ENCODE assay signal across 8 mouse cellular contexts in the genomic region with DNA sequence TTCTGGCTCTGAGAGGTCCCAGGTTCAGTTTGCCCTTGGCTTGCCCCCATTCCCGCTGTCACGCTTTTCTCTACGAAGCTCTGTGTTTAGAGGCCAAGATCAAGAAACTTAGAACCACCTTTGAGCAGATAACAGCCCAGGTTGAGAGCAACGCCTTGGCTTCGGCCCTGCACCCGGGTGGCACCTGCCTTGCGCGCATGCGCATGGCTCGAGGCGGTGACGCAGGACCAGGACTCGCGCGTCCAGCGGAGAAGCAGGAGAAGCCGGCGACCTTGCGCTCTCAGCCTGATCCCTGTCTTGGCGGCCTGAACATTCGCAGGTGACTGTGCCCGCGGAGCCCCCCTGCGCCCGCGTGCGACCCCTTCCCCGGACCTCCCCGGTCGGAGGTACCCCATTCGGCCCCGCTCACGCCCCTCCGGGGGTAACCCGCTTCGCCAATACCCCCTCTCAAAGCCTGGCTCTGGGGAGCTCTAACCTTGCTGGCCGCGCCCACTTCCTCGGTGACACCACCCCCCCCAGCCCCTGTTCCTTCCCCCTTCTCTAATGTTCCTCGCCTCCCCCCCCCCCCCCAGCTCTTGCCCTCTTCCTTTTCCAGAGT. TPM values are rescaled to one million over a fixed set of nuclear protein-coding genes. Genes with fewer than 3 reads are reported as not detected.
DNase-seq lines count a peak whose midpoint lies in the region; ATAC-seq and TF ChIP-seq lines count a peak whose summit lies in the region.

A gene (plus strand): TSS at position 232 of the 598 bp plus-strand sequence.

- peaks cover 12% of the 10 kb centered on the region for H3K79me2 ChIP-seq in MEL (ENCODE audit: control insufficient read depth, insufficient read depth, low read length, poor library complexity)

- H3K27ac ChIP-seq in MEL (ENCODE audit: control insufficient read depth, low read depth, low read length): no peak within 1 kb of the TSS
- H3K27ac ChIP-seq in cerebellum, adult 2 months (ENCODE audit: insufficient read depth, low read length): peak within 1 kb of the TSS; percentile 41; the same call in 1 of the 2 replicates
- H3K27ac ChIP-seq in layer of hippocampus, adult 2 months: peak within 1 kb of the TSS; percentile 92
- H3K27ac ChIP-seq in neural tube, embryonic 15.5 days (replicated peaks): peak within 1 kb of the TSS; percentile 83

- TF ChIP-seq POLR2A in MEL (IDR thresholded peaks at IDR 0.05; ENCODE audit: control insufficient read depth in 1 of 2, insufficient read depth in 1 of 2, low read depth in 1 of 2, low read length in 2 of 2, poor library complexity in 1 of 2): peak; percentile 58 to 79; a peak in 3 of 4 replicates
- TF ChIP-seq POLR2A in cerebellum, adult 2 months (IDR thresholded peaks at IDR 0.05; ENCODE audit: borderline replicate concordance, insufficient read depth, low read length): peak; percentile 98
- peak; percentile 92 for TF ChIP-seq POLR2A in lung, adult 2 months (IDR thresholded peaks at IDR 0.05; ENCODE audit: borderline replicate concordance, extremely low read depth, low read depth, low read length)

- TF ChIP-seq EP300 in MEL (IDR thresholded peaks at IDR 0.05; ENCODE audit: low read depth in 1 of 2, low read length in 2 of 2): no peak

- H3K4me3 ChIP-seq in MEL (ENCODE audit: control insufficient read depth in 1 of 2, insufficient read depth in 1 of 2, low read depth in 2 of 2, low read length in 2 of 2): peak within 1 kb of the TSS; percentile 76 to 94
- H3K4me3 ChIP-seq in cerebellum, adult 2 months (replicated peaks; ENCODE audit: insufficient read depth, low read depth, low read length): peak within 1 kb of the TSS; percentile 49
- H3K4me3 ChIP-seq in layer of hippocampus, adult 2 months: peak within 1 kb of the TSS; percentile 96
- peak within 1 kb of the TSS; percentile 64 for H3K4me3 ChIP-seq in lung, adult 2 months (replicated peaks; ENCODE audit: extremely low read depth, low read depth, low read length)
- H3K4me3 ChIP-seq in neural tube, embryonic 15.5 days (replicated peaks): peak within 1 kb of the TSS; percentile 86

- peak within 1 kb of the TSS; percentile 92 for H3K9ac ChIP-seq in MEL (ENCODE audit: control insufficient read depth, low read depth, low read length, poor library complexity, severe bottlenecking)
- peak within 1 kb of the TSS; percentile 91 for H3K9ac ChIP-seq in neural tube, embryonic 15.5 days (replicated peaks)

- peak; percentile 86 for DNase-seq in MEL (ENCODE audit: low read depth, low spot score)
- peak; percentile 96 for DNase-seq in cerebellum, adult 2 months
- peak; percentile 85 for DNase-seq in forelimb bud, embryonic 11.5 days (ENCODE audit: low read depth, low spot score)
- peak; percentile 88 for DNase-seq in heart, postnatal 4 days
- DNase-seq in layer of hippocampus, adult 2 months (ENCODE audit: low spot score in 2 of 2): peak; percentile 82 to 89
- peak; percentile 89 for DNase-seq in lung, adult 2 months
- DNase-seq in testis, postnatal 14 days (ENCODE audit: low spot score): peak; percentile 86

- no peaks in the 10 kb centered on the region for H3K27me3 ChIP-seq in MEL (ENCODE audit: control insufficient read depth in 1 of 2, insufficient read depth in 2 of 2, low read length in 2 of 2)
- H3K27me3 ChIP-seq in cerebellum, adult 2 months (ENCODE audit: control insufficient read depth, insufficient read depth, low read length): no peaks in the 10 kb centered on the region
- H3K27me3 ChIP-seq in neural tube, embryonic 15.5 days (replicated peaks): no peaks in the 10 kb centered on the region

- peaks cover 0 to 14% of the 10 kb centered on the region in 2 experiments; a peak in 2 of 4 replicates for H3K36me3 ChIP-seq in MEL (ENCODE audit: control insufficient read depth in 1 of 2, insufficient read depth in 2 of 2, low read length in 2 of 2)
- H3K36me3 ChIP-seq in neural tube, embryonic 15.5 days: no peaks in the 10 kb centered on the region

- H3K4me2 ChIP-seq in neural tube, embryonic 15.5 days: peak within 1 kb of the TSS; percentile 68

- no peaks in the 10 kb centered on the region for H3K9me3 ChIP-seq in MEL (replicated peaks; ENCODE audit: insufficient read depth, low read length)
- no peaks in the 10 kb centered on the region for H3K9me3 ChIP-seq in neural tube, embryonic 15.5 days (replicated peaks)

- TF ChIP-seq CTCF in MEL (IDR thresholded peaks at IDR 0.05 in 2 of 3, conservative IDR thresholded peaks at IDR 0.05 in 1 of 3; ENCODE audit: control insufficient read depth in 1 of 3, insufficient read depth in 1 of 3, low read depth in 2 of 3, low read length in 3 of 3, poor library complexity in 1 of 3, severe bottlenecking in 1 of 3): no peak
- no peak for TF ChIP-seq CTCF in cerebellum, adult 2 months (IDR thresholded peaks at IDR 0.05; ENCODE audit: borderline replicate concordance, insufficient read depth, low read depth, low read length)
- TF ChIP-seq CTCF in layer of hippocampus, adult 2 months (conservative IDR thresholded peaks at IDR 0.05): no peak
- no peak for TF ChIP-seq CTCF in lung, adult 2 months (IDR thresholded peaks at IDR 0.05; ENCODE audit: insufficient read depth, low read length)

- TF ChIP-seq RAD21 in MEL (IDR thresholded peaks at IDR 0.05; ENCODE audit: low read depth, low read length): no peak

- under 1% methylated on average over 39 of the region's 40 CpGs for WGBS in cerebellum, adult 2 months
- WGBS in lung, adult 2 months: 4% methylated on average over 40 of the region's 40 CpGs
- under 1% methylated on average over 39 of the region's 40 CpGs for WGBS in neural tube, embryonic 15.5 days

- ATAC-seq in neural tube, embryonic 15.5 days (ENCODE audit: low FRiP score): peak; percentile 91

- H3K4me1 ChIP-seq in MEL (ENCODE audit: control insufficient read depth in 1 of 2, insufficient read depth in 2 of 2, low read length in 2 of 2): peaks cover 3 to 22% of the 10 kb centered on the region in 2 experiments
- peaks cover 12% of the 10 kb centered on the region for H3K4me1 ChIP-seq in cerebellum, adult 2 months (ENCODE audit: control insufficient read depth, insufficient read depth, low read length)
- peaks cover 4% of the 10 kb centered on the region; the same call in 1 of the 2 replicates for H3K4me1 ChIP-seq in lung, adult 2 months (ENCODE audit: control insufficient read depth, insufficient read depth, low read length)
- peaks cover 36% of the 10 kb centered on the region for H3K4me1 ChIP-seq in neural tube, embryonic 15.5 days

TF ChIP-seq in MEL, 35 proteins besides CTCF, POLR2A, EP300 and RAD21:
- no peak for TF ChIP-seq UBTF (IDR thresholded peaks at IDR 0.05; ENCODE audit: borderline replicate concordance, insufficient read depth, low read depth, low read length)
- TF ChIP-seq NELFE (IDR thresholded peaks at IDR 0.05; ENCODE audit: low read depth, low read length): peak; percentile 78
- peak; percentile 39; the same call in 1 of the 2 replicates for TF ChIP-seq GATA1 (IDR thresholded peaks at IDR 0.05; ENCODE audit: low read depth, low read length)
- peak; percentile 73; the same call in 1 of the 2 replicates for TF ChIP-seq SIN3A (IDR thresholded peaks at IDR 0.05; ENCODE audit: low read length)
- peak; percentile 49; the same call in 1 of the 2 replicates for TF ChIP-seq MAX (IDR thresholded peaks at IDR 0.05; ENCODE audit: low read length)
- TF ChIP-seq JUND (IDR thresholded peaks at IDR 0.05; ENCODE audit: low read depth, low read length): no peak
- peak; percentile 71; the same call in 1 of the 2 replicates for TF ChIP-seq POLR2AphosphoS2 (IDR thresholded peaks at IDR 0.05; ENCODE audit: low read length)
- TF ChIP-seq BHLHE40 (IDR thresholded peaks at IDR 0.05; ENCODE audit: borderline replicate concordance, low read depth, low read length): 0 out of 2 replicates have a peak, but pooled peaks have one; percentile 19
- 0 out of 2 replicates have a peak, but pooled peaks have one; percentile 21 for TF ChIP-seq MXI1 (IDR thresholded peaks at IDR 0.05; ENCODE audit: low read depth, low read length)
- TF ChIP-seq ZMIZ1 (IDR thresholded peaks at IDR 0.05; ENCODE audit: low read depth, low read length): peak; percentile 59; the same call in 1 of the 2 replicates
- TF ChIP-seq TCF12 (IDR thresholded peaks at IDR 0.05; ENCODE audit: low read depth, low read length): 0 out of 2 replicates have a peak, but pooled peaks have one; percentile 29
- TF ChIP-seq HCFC1 (IDR thresholded peaks at IDR 0.05; ENCODE audit: low read depth, low read length): peak; percentile 60
- TF ChIP-seq MEF2A (IDR thresholded peaks at IDR 0.05; ENCODE audit: extremely low read depth, insufficient replicate concordance, low read depth, low read length, poor library complexity, severe bottlenecking): no peak
- no peak for TF ChIP-seq ETS1 (IDR thresholded peaks at IDR 0.05; ENCODE audit: low read depth, low read length)
- TF ChIP-seq RCOR1 (IDR thresholded peaks at IDR 0.05; ENCODE audit: low read depth, low read length): no peak
- peak; percentile 89 for TF ChIP-seq NRF1 (IDR thresholded peaks at IDR 0.05; ENCODE audit: insufficient read depth, low read depth, low read length, poor library complexity, severe bottlenecking)

RNA-seq across cellular contexts. Expression of the gene that starts here (rescaled TPM):
- total RNA-seq in MEL (2012; rRNA removed): 14.6 and 16.8 TPM in 2 replicates
- 10 to 100 TPM in 1 of 2 experiments, not detected in 1; 22.2 TPM for polyA plus RNA-seq in MEL (2012; ENCODE audit: insufficient read depth in 1 of 2, insufficient read length in 2 of 2, low read depth in 1 of 2, low replicate concordance in 2 of 2, missing spikeins in 1 of 2)
- polyA plus RNA-seq in cerebellum, adult 2 months (2012; rRNA removed): 208 and 209 TPM in 2 replicates
- total RNA-seq in heart, postnatal 4 days (2021): 10 to 100 TPM; 67.0 to 73.6 TPM
- total RNA-seq in layer of hippocampus, adult 2 months (2021): 100 to 1,000 TPM; 189 to 208 TPM
- polyA plus RNA-seq in lung, adult 2 months (2012; rRNA removed): 59.4 and 77.5 TPM in 2 replicates
- polyA plus RNA-seq in neural tube, embryonic 15.5 days (2015; fragmentation: Nextera tagmentation; extraction: Ambion mirVana): 81.7 and 84.0 TPM in 2 replicates
